20 mouse cellular contexts compared by ENCODE assay signal in genomic region chr4:45740779-45741365, GRCm38 (mm10). TPM values are rescaled to one million over a fixed set of nuclear protein-coding genes. Genes with fewer than 3 reads are reported as not detected.
DNase-seq lines count a peak whose midpoint lies in the region; ATAC-seq and TF ChIP-seq lines count a peak whose summit lies in the region.
"Had no signal": no experiment of that assay in that cellular context is flagged by ENCODE, and none has a peak within 500 bp of the region (broad histone marks: within the 10 kb centered on the region; RNA-seq: fewer than 3 reads in every experiment).

No protein-coding gene starts in this region.

- intact Hi-C loops in left cerebral cortex, postnatal 4 days (cut with DNase I): no loop called here
- intact Hi-C loops in heart, postnatal 25 days (cut with DNase I): no loop called here

- no peaks in the 10 kb centered on the region for H3K27me3 ChIP-seq in forebrain, embryonic 13.5 days
- H3K27me3 ChIP-seq in forebrain, embryonic 11.5 days (ENCODE audit: control insufficient read depth, insufficient read depth, low read length): no peaks in the 10 kb centered on the region
- no peaks in the 10 kb centered on the region for H3K27me3 ChIP-seq in forebrain, postnatal 0 days (ENCODE audit: insufficient read depth, low read length)
- H3K27me3 ChIP-seq: neural tube, embryonic 15.5 days had no signal

- WGBS in forebrain, embryonic 13.5 days: 83% methylated on average over 12 of the region's 12 CpGs
- 88% methylated on average over 12 of the region's 12 CpGs for WGBS in forebrain, embryonic 11.5 days
- WGBS in forebrain, postnatal 0 days: 48% methylated on average over 12 of the region's 12 CpGs

- no peak for DNase-seq in forebrain, embryonic 11.5 days (ENCODE audit: low spot score)
- DNase-seq in left cerebral cortex, postnatal 4 days: peak; percentile 91
- DNase-seq in left cerebral cortex, adult 18-20 months (ENCODE audit: low spot score in 2 of 2): no peak
- DNase-seq in cerebellum, adult 8-10 months: peak; percentile 41
- DNase-seq in forebrain, postnatal 0 days: peak; percentile 50
- no peak for DNase-seq in gastrocnemius, postnatal 10 days
- no peak for DNase-seq in heart, postnatal 25 days (ENCODE audit: low spot score)
- DNase-seq: kidney, adult 11 months; kidney, postnatal 10 days; liver; lung, adult 2 months; lung, postnatal 36 days; thymus, postnatal 4 days had no signal

- no peak overlapping the region for H3K4me2 ChIP-seq in forebrain, embryonic 13.5 days
- H3K4me2 ChIP-seq in forebrain, embryonic 11.5 days (ENCODE audit: low read depth, low read length, severe bottlenecking): no peak overlapping the region
- H3K4me2 ChIP-seq in forebrain, postnatal 0 days (ENCODE audit: low read depth): no peak overlapping the region
- H3K4me2 ChIP-seq: heart, embryonic 13.5 days; midbrain, embryonic 12.5 days; neural tube, embryonic 15.5 days had no signal

- peaks cover 44% of the 10 kb centered on the region for H3K4me1 ChIP-seq in forebrain, embryonic 13.5 days
- H3K4me1 ChIP-seq in forebrain, embryonic 11.5 days (replicated peaks; ENCODE audit: control insufficient read depth, insufficient read depth, low read length): peaks cover 4% of the 10 kb centered on the region; the same call in 1 of the 2 replicates
- H3K4me1 ChIP-seq in forebrain, postnatal 0 days (ENCODE audit: insufficient read depth): peaks cover 17% of the 10 kb centered on the region; the same call in 1 of the 2 replicates

- H3K9ac ChIP-seq in forebrain, embryonic 13.5 days: no peak overlapping the region
- H3K9ac ChIP-seq in forebrain, embryonic 11.5 days (ENCODE audit: low read length): no peak overlapping the region
- no peak overlapping the region for H3K9ac ChIP-seq in forebrain, postnatal 0 days
- H3K9ac ChIP-seq: heart, embryonic 13.5 days; midbrain, embryonic 12.5 days; neural tube, embryonic 15.5 days had no signal

- no peak overlapping the region for H3K27ac ChIP-seq in forebrain, embryonic 13.5 days
- H3K27ac ChIP-seq in forebrain, embryonic 11.5 days (ENCODE audit: low read depth, low read length): no peak overlapping the region
- H3K27ac ChIP-seq in forebrain, postnatal 0 days (ENCODE audit: low read depth, low read length): no peak overlapping the region
- H3K27ac ChIP-seq: heart, embryonic 13.5 days; layer of hippocampus, adult 2 months; midbrain, embryonic 12.5 days; neural tube, embryonic 15.5 days had no signal

- ATAC-seq in forebrain, embryonic 13.5 days: peak; percentile 23; the same call in 1 of the 2 replicates
- no peak for ATAC-seq in forebrain, embryonic 11.5 days (replicated peaks; ENCODE audit: low FRiP score)
- ATAC-seq in forebrain, postnatal 0 days: peak; percentile 23; the same call in 1 of the 2 replicates

- no peak for TF ChIP-seq CTCF in forebrain, postnatal 0 days (IDR thresholded peaks at IDR 0.05; ENCODE audit: low read depth)

- H3K9me3 ChIP-seq in forebrain, embryonic 13.5 days (replicated peaks): no peaks in the 10 kb centered on the region
- no peaks in the 10 kb centered on the region for H3K9me3 ChIP-seq in forebrain, embryonic 11.5 days (ENCODE audit: control insufficient read depth, low read length)
- H3K9me3 ChIP-seq in forebrain, postnatal 0 days (ENCODE audit: low read length): no peaks in the 10 kb centered on the region
- H3K9me3 ChIP-seq: heart, embryonic 13.5 days; midbrain, embryonic 12.5 days; neural tube, embryonic 15.5 days had no signal

- H3K36me3 ChIP-seq in forebrain, embryonic 13.5 days (ENCODE audit: poor library complexity, severe bottlenecking): no peaks in the 10 kb centered on the region
- no peaks in the 10 kb centered on the region for H3K36me3 ChIP-seq in forebrain, embryonic 11.5 days (ENCODE audit: control insufficient read depth, insufficient read depth, low read length)
- H3K36me3 ChIP-seq in forebrain, postnatal 0 days (ENCODE audit: insufficient read depth): no peaks in the 10 kb centered on the region
- H3K36me3 ChIP-seq: heart, embryonic 13.5 days; midbrain, embryonic 12.5 days; neural tube, embryonic 15.5 days had no signal

- no peak overlapping the region for H3K4me3 ChIP-seq in forebrain, embryonic 13.5 days
- H3K4me3 ChIP-seq in forebrain, embryonic 11.5 days (ENCODE audit: low read depth, low read length): no peak overlapping the region
- H3K4me3 ChIP-seq in forebrain, postnatal 0 days (ENCODE audit: low read depth, low read length): no peak overlapping the region
- H3K4me3 ChIP-seq: erythroblast, embryonic 14.5 days; heart, embryonic 13.5 days; layer of hippocampus, adult 2 months; midbrain, embryonic 12.5 days; myocyte; neural tube, embryonic 15.5 days had no signal

RNA-seq across cellular contexts. Expression of gene Aldh1b1, which starts 58.0 kb away (rescaled TPM):
- 14.7 and 17.6 TPM in 2 replicates for polyA plus RNA-seq in forebrain, embryonic 13.5 days (2015; fragmentation: Nextera tagmentation; extraction: Ambion mirVana)
- polyA plus RNA-seq in forebrain, embryonic 11.5 days (2014; fragmentation: Nextera tagmentation; extraction: Ambion mirVana): 5.0 and 5.2 TPM in 2 replicates
- total RNA-seq in left cerebral cortex, postnatal 4 days (2021): 10 to 100 TPM; 27.9 to 28.0 TPM
- 1 to 10 TPM; 4.6 to 4.7 TPM for total RNA-seq in left cerebral cortex, adult 18-20 months (2021)
- total RNA-seq in forebrain, postnatal 0 days (2014; rRNA removed): 56.4 and 57.6 TPM in 2 replicates
- polyA plus RNA-seq in forebrain, postnatal 0 days (2015; fragmentation: Nextera tagmentation; extraction: Ambion mirVana): 37.1 and 39.2 TPM in 2 replicates
- 1 to 10 TPM; 1.8 to 2.5 TPM for total RNA-seq in gastrocnemius, postnatal 10 days (2021)
- total RNA-seq in heart, postnatal 25 days (2021): 10 to 100 TPM; 16.0 to 17.5 TPM

Comparison
In these comparisons a context has a peak if more than half of its experiments do, and no peak if none do; other contexts are left out.
1. DNase-seq: peak in left cerebral cortex, postnatal 4 days (single experiment), cerebellum, adult 8-10 months (single experiment) and forebrain, postnatal 0 days (single experiment); none in forebrain, embryonic 11.5 days (single experiment), left cerebral cortex, adult 18-20 months (0 of 2), gastrocnemius, postnatal 10 days (single experiment) and heart, postnatal 25 days (single experiment).